Mouse (Mus musculus) kidney, postnatal 36 days (tissue): ENCODE results near the gene Ptpn3.

Experiments used
- DNase-seq, 2 experiments: peaks; one replicate each; pipeline ENCODE4 v3.0.0; 2021 to 2022; ENCODE audit warnings: mixed read lengths in 2 of 2

Gene Ptpn3

GRCm38 (mm10) chr4:57301410-57302313 lies at the start of gene Ptpn3:
TSS of gene Ptpn3 (minus strand) at chr4:57301837.
- peak; percentile 91 to 92 for DNase-seq

DNA sequence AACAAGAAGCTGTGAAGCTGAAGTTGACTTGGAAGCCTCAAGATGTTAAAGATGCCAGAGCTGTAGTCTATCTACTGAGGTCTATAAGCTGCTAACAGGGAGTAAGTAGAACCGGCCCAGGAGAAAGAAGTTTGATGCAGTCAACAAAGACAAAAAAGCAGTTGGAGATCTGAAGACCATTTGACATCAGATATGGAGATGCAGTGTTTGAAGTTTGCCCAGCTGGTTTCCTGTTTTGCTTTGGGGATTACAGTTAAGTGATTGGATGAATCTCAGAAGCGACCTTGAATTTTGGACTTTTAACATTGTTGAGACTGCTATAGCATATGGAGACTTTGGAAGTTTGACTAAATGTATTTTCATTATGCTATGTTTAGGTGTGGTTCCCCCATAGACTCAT lies 48.9 kb upstream of the Ptpn3 start:
- no peak for DNase-seq

GRCm38 (mm10) chr4:57343996-57344395 lies 42.4 kb upstream of the Ptpn3 start:
- DNase-seq, result no peak

DNA sequence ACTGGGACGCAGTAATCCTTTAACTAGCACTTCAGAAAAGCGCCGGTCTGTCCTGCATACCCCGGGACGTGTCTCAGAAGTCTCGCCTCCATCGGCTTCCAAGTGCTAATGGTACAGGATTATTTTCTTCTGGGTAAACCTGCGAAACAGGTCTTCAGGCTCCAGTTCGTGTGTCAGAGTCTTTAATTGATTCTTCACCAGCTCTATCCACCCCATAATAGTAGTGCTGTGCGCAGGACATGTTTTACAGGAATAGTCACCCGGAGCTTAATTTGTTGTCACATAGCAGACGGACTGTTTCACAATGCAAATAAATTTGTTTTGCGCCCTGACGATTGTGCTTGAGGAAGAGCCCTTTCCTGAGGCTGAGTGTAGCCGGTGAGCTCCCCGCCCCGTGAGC lies 37.3 kb upstream of the Ptpn3 start:
- DNase-seq, result no peak

- no peak for DNase-seq
Observed at GRCm38 (mm10) chr4:57338061-57338460, 36.4 kb upstream of the Ptpn3 start.

DNA sequence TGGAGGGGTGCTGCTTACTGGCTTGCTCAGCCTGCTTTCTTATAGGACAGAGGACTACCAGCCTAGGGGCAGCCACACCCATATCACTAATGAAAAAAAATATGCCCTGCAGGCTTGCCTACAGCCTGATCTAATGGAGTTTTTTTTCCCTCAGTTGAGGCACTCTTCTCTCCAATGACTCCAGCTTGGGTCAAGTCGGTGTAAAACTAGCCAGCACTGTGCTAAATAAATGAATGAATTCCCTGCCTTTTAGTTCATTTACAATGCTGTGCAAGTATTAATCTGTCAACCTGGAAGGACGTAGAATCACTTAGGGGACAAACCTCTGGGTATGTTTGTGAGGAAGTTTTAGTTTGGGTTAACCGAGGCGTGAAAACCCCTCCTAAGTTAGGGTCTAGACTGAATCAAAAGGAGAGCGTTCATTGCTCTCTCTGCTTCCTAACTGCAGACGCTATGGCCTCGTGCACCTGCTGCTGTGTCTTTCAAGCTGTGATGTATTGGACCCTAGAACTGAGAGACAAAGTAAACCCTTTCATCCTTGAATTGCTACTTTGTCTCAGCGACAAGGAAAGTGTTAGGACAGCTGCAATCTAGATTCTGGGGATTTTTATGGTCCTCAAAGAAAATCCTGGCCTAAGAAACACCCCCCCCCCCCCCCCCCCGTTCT lies 33.5 kb upstream of the Ptpn3 start:
- no peak for DNase-seq

DNA sequence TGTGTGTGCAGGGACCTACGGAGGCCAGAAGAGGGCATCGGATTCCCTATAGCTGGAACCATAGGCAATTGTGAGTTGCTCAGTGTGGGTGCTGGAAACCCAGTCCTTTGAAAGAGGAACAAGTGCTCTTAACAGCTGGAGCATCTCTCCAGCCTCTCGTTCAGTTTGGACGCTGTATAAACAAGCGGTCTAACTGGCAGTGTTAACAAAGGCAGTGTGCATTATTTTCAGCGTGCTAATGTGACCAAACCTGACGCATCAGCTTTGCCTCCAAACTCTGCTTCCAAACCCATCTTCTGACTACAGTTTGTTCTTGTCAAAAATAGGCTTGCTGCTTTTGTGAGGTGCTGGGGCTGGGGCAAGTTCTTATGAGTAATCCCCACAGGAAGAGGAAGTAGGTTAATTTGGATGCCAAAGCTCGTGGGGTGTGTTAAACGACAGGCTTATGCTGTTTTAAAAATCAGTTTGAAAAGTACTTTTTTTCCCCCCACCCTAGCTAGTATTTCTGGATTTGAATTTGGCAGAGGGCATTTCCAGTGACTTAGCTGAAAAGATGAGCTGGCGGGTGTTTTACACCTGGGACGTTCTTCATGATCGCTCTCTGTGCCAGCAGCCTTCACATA lies 32.4 kb upstream of the Ptpn3 start:
- DNase-seq, result no peak

DNA sequence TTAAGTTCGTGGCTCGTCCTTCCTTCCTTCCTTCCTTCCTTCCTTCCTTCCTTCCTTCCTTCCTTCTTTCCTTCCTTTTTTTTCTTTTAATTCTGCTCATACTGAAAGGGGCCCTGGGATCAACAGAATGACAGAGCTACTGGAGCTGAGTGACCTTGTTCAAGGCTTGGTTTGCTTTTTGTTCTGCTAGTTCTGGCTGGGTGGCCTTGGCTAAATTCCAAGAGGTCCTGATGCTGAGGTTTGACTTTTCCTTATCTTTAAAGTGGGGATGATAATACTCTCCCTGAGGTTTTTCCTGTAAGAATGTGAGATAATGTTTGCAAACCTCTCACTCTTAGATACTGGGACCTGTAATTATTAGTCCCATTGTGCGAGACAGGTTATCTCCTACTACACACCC lies 30.9 kb upstream of the Ptpn3 start:
- no peak for DNase-seq

DNA sequence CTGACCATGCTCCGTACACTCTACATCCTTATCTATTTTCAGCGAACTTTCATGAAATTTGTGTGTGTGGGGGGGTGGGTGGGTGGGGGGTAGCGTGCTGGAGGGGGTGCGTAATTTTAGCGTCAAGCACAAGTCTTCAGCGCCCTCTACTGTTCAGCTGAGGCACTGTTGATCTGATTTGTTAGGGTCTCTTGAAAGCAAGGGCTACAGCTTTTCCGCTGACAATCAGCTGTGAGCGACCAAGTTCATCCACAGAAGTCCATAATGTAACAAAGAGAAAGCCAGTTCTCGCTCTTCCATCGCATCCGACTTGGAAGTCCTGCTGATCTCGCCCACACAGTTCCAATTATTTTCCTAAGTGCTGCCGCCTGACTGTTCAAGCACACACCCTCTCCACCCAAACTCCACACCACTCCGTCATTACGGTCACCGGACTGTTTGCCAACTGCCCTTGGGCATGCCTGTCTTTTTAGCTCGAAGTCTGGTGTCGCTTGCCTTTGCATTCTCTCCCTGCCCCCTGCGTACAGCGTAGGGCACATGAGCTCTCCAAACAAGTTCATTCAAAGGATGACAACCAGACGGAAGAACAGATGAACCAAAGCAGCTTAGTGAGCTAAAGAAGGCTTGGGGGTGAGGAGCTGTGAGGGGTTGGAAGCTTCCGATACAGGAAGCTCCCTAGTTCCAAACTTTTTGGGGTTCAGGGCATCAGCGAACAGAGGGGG lies 19.1 kb upstream of the Ptpn3 start:
- DNase-seq, result peak; percentile 27 to 70

DNA sequence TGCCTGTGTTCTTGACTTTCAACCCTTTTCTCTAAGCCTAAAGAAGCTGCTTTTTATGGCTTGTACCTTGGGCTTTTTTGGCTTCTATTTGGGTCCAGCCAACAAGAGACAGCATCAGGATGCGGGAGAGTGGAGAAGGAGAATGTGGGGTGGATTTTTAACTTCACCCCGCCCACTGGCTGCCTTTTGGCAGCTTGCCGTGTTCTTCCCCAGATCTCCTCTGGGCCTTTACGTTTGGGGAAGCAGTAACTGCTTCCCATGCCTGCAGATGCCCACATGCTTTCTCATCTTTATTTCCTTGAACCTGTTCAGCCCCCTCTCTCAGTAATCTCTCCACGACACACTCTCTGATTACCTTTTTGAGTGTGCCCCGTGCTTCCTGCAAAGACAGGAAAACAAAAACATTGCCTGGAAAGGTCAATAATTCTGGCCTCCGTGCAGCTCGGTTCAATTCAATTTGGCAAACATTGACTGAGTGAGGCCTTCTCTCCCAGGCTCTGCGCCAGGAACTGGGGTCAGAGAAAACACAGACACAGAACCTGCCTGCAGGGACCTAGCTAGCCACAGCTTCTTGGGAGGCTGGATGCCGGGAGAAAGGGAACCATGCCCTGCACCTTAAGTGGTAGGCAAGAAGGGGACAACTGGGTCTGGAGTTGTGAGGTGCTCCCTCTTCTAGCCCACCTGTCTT lies 17.0 kb upstream of the Ptpn3 start:
- peak; percentile 82 to 83 for DNase-seq

DNA sequence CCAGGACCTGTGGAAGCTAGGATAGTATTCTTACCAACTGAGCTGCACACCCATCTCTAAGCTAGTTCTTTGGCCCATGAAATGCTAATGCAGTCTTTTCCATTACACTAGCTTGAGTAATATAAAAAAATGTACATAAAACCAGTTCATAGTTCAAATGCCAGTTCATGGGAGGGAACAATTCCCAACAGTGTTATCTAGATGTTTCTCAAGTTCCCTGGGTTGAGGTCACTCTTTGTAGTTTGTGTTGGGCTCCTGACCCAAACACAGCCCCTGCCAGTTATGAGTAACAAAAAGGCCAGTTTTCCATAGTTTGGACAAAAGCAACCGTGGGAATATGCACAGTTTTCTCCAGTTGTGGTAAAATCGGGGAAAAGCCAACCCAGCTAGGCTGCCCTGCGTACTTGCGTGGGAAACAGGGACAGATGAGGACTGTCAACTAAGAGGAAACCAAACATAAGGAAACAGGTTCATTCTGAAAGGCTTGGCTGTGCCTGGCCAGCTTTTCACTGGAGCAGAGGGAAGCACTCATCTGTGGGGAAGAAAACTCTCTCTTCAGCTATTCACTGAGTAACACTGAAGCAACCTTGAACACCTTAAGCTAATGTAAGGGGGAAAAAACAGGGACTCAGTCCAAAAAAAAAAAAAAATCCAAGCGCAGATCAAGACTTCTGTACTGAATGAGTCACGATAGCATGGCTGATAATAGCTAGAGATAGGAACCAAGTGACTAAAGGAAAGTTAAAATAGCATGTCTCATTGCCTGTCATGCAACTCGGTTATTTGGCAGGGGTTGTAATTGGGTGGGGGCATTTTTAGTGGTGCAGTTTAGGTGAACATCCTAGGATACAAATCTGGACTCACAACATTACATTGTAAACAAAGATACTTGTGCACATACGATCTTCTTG lies 10.9 kb upstream of the Ptpn3 start:
- no peak for DNase-seq

- DNase-seq, result peak in 1 of 2 experiments; percentile 26
Observed at GRCm38 (mm10) chr4:57311750-57312149, 10.1 kb upstream of the Ptpn3 start.

DNA sequence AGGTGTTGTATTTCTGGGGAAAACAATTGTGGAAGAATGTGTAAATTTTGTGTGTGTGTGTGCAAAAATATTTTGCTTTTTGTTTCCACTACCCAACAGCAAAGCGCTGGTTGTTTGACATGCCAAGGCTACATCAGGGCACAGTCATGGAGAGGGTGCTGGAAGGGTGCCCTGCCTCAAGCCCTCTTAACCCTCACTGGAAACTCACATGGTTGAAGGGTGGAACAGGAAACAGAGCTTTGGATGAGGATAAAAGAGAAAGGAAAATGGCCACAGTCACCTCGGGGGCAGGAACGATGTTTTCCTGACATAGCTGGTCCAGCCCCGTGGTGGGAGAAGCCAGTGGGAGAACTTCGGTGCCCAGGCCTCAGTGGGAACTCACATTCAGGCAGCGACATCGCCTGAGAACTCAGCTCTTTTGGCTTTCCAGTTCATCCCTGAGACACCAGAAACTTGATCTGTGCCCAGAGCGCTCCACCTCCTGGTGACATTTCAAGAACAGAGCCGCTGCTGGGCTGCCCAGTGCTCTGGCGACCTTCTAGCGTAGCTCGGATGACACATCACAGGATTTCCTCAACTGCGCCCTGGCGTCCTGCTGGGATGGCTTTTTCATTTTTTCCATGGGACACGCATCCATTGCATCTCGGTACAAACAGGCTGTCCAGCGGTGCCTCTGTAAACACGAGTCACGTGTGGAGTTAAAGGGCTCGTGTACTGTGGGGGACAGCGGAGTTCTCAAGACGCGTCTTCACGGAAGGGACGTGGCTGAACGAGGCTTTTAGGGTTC lies 6.8 kb upstream of the Ptpn3 start:
- peak; percentile 58 to 64 for DNase-seq

- no peak for DNase-seq
Observed at GRCm38 (mm10) chr4:57307747-57308146, 6.1 kb upstream of the Ptpn3 start.

GRCm38 (mm10) chr4:57306260-57306659 lies 4.6 kb upstream of the Ptpn3 start:
- DNase-seq, result no peak

DNA sequence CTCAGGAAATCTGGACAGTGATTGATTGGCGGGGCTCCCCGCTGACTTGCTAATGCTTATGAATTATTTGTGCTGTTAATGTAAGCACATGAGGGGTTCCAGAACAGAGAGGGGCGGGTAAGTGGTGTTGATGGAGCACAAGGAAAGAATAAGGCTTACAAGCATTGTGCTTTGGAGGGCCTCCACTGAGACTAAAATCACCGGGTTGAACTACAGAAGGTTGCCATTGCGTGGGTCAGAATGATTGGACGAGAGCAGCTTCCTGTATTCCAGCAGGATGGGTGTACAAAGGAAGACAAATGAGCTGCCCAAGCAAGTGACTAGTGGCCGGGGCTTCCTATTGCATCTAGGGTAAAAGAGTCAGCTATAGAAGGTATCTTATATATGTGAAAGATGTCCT lies 4.0 kb upstream of the Ptpn3 start:
- DNase-seq, result no peak

GRCm38 (mm10) chr4:57300469-57301409 lies 898 bp downstream of the Ptpn3 start:
- DNase-seq, result peak; percentile 73 to 76

GRCm38 (mm10) chr4:57299701-57300468 lies 1.8 kb downstream of the Ptpn3 start:
- peak; percentile 63 to 85 for DNase-seq
